Mouse (Mus musculus) embryonic stem cell, embryonic (primary cell): ENCODE results near the gene Casp2.

ENCODE experiments used
- CTCF ChIA-PET, 4 experiments: fragments of 300-600 bp in 2 of 4; fragments of 350-600 bp in 2 of 4; sonication (Branson Sonifier 250); formaldehyde crosslinking; loops; one replicate each; lab custom pipeline; 2022; ENCODE audit warnings: inconsistent platforms in 2 of 4; lab: Charles Lee
- POLR2A ChIA-PET, 4 experiments: fragments of 300-600 bp in 2 of 4; fragments of 350-600 bp in 2 of 4; sonication (Branson Sonifier 250); formaldehyde crosslinking; loops; one replicate each; lab custom pipeline; 2022; ENCODE audit warnings: antibody characterized with exemption in 4 of 4, inconsistent platforms in 1 of 4; lab: Charles Lee

The Casp2 gene

GRCm38 (mm10) chr6:42261524-42262170 lies 3.1 kb upstream of the Casp2 start, which contains the start of gene Tmem139:
Gene Tmem139, plus strand, starts transcription at chr6:42261970.
- CTCF ChIA-PET = no interaction called here

GRCm38 (mm10) chr6:42265391-42266330 lies 876 bp downstream of the Casp2 start:
- POLR2A ChIA-PET = interaction anchor here in 2 of 4 experiments (0.6 to 3.1 kb wide), 18 partner anchors 9 to 1400 kb away, joined by 3 to 13 read pairs (median 3); partner anchors contain the start of genes Gstk1 (in 2 of the 2), Clcn1 (in 1 of the 2), Tpk1 (in 1 of the 2) and Zyx (in 1 of the 2)
- CTCF ChIA-PET = interaction anchor here in 2 of 4 experiments (0.8 to 1.3 kb wide), 2 partner anchors 20 to 661 kb away, joined by 3 to 4 read pairs; partner anchors contain the start of genes Ephb6 (in 1 of the 2) and Gstk1 (in 1 of the 2)

More at GRCm38 (mm10) chr6:42261524-42262170, 3.1 kb upstream of the Casp2 start, which contains the start of gene Tmem139:
- POLR2A ChIA-PET = interaction anchor here in 1 of 4 experiments (0.6 kb wide), 1 partner anchor 9 kb away, joined by 3 read pairs; no protein-coding TSS in a partner anchor

DNA sequence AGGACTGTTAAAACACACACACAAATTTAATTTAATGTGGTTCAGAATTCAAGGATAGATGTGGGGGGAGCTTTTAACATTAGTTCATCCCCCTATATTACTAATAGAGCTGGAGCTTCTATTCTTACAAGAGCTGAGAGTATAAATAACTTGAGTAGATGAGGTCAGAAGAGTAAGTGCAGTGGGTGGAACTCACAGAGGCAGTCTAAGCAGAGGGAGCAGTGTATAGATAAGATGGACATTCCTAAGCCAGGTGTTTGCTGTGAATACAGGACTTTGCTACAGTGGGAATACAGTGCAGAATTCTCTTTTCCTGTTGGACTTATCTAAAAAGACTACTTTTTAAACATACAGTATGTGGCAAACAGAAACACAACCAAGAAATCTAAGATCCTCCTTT lies 6.0 kb downstream of the Casp2 start:
- POLR2A ChIA-PET = interaction anchor here in 2 of 4 experiments (0.9 to 7.2 kb wide), 3 partner anchors 12 to 24 kb away, joined by 4 to 63 read pairs (median 4); partner anchors contain the start of gene Clcn1 (in 1 of the 2)
- CTCF ChIA-PET = no interaction called here

- ChIA-PET POLR2A (interaction anchor here in 2 of 4 experiments (1.2 to 7.2 kb wide), 5 partner anchors 8 to 62 kb away, joined by 3 to 63 read pairs (median 4); partner anchors contain the start of genes Clcn1 (in 2 of the 2) and Casp2 (in 1 of the 2)), CTCF (no interaction called here)
Observed at GRCm38 (mm10) chr6:42276151-42276550, 11.4 kb downstream of the Casp2 start.

GRCm38 (mm10) chr6:42282865-42283528 lies 18.2 kb downstream of the Casp2 start:
- CTCF ChIA-PET = interaction anchor here in 3 of 4 experiments (0.5 to 0.9 kb wide), 4 partner anchors 42 to 426 kb away, joined by 3 to 6 read pairs (median 3); partner anchors contain the start of gene Fam131b (in 1 of the 3)
- POLR2A ChIA-PET = interaction anchor here in 2 of 4 experiments (0.7 to 6.1 kb wide), 13 partner anchors 8 to 66 kb away, joined by 3 to 63 read pairs (median 3); partner anchors contain the start of genes Casp2 (in 1 of the 2) and Zyx (in 1 of the 2)

- ChIA-PET POLR2A (interaction anchor here in 3 of 4 experiments (0.7 to 6.1 kb wide), 9 partner anchors 8 to 864 kb away, joined by 3 to 63 read pairs (median 4); partner anchors contain the start of gene Casp2 (in 1 of the 3)), CTCF (interaction anchor here in 1 of 4 experiments (0.7 kb wide), 1 partner anchor 62 kb away, joined by 14 read pairs; no protein-coding TSS in a partner anchor)
Observed at GRCm38 (mm10) chr6:42286448-42286847, 21.7 kb downstream of the Casp2 start, which contains the start of gene Clcn1. Gene Clcn1, plus strand, starts transcription at chr6:42286685.

GRCm38 (mm10) chr6:42287562-42287961 lies 22.8 kb downstream of the Casp2 start:
- ChIA-PET CTCF (interaction anchor here in 1 of 4 experiments (0.7 kb wide), 1 partner anchor 37 kb away, joined by 4 read pairs; the partner anchor contains the start of gene Fam131b), POLR2A (interaction anchor here in 2 of 4 experiments (0.9 to 6.1 kb wide), 5 partner anchors 9 to 23 kb away, joined by 3 to 63 read pairs (median 4); partner anchors contain the start of gene Casp2 (in 1 of the 2))

DNA sequence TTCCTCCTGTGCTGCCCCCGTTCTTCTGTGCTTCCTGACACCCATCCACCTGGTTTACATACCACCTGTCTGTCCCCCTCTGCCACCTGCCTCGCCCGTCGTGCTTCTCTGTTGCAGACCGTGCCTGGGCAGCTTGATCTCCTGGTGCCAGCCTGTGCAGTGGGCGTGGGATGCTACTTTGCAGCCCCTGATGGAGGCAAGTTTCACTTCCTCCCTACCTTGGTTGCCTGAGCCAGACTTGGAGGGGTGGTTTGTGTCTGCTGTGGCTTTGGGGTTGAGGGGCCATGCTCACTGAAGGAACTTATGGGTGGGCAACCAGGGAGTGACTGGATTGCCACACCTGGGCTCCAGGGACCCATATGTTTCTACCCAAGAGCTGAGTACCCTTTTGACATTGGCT lies 28.5 kb downstream of the Casp2 start:
- ChIA-PET POLR2A (interaction anchor here in 1 of 4 experiments (1.4 kb wide), 1 partner anchor 16 kb away, joined by 3 read pairs; no protein-coding TSS in a partner anchor), CTCF (no interaction called here)

DNA sequence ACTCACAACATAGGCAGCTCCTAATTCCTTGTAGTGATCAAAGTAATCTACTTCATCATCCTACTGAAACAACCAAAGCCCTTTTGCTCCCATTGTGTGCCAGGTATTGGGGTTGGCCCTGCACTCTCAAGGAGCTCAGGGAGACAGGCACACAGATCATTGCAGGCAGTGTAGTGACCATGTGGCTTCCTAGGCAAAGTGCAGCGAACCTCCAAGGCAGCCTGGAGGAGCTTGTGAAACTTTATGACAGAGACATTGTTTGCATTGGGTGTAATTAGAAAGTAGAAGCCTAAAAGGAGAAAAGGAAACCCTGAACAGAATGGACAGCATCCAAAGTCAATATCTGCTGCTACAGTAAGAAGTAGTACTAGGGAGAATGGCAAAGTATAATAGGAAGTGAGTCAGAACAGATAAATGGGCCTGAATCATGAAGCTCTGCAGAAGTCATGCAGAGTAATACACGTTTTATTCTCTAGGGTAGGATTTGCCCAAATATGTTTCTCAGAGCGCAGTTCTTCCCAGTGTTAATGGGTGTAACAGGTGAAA lies 30.8 kb downstream of the Casp2 start:
- CTCF ChIA-PET = no interaction called here
- POLR2A ChIA-PET = interaction anchor here in 1 of 4 experiments (1.2 kb wide), 2 partner anchors 9 to 24 kb away, joined by 3 to 4 read pairs; partner anchors contain the start of gene Clcn1

GRCm38 (mm10) chr6:42299362-42299761 lies 34.6 kb downstream of the Casp2 start:
- CTCF ChIA-PET = interaction anchor here in 2 of 4 experiments (1.2 to 2.0 kb wide), 2 partner anchors 25 to 26 kb away, joined by 4 read pairs; partner anchors contain the start of gene Fam131b (in 1 of the 2)
- POLR2A ChIA-PET = interaction anchor here in 2 of 4 experiments (0.9 to 2.9 kb wide), 9 partner anchors 9 to 72 kb away, joined by 3 to 6 read pairs (median 3); partner anchors contain the start of gene Casp2 (in 1 of the 2)

GRCm38 (mm10) chr6:42309816-42310378 lies 45.1 kb downstream of the Casp2 start:
- ChIA-PET POLR2A (interaction anchor here in 2 of 4 experiments (0.8 to 1.5 kb wide), 4 partner anchors 14 to 42 kb away, joined by 3 to 5 read pairs (median 4); partner anchors contain the start of gene Fam131b (in 1 of the 2)), CTCF (interaction anchor here in 3 of 4 experiments (0.5 to 2.4 kb wide), 4 partner anchors 15 to 1765 kb away, joined by 3 to 6 read pairs (median 6); partner anchors contain the start of gene Fam131b (in 2 of the 3))

DNA sequence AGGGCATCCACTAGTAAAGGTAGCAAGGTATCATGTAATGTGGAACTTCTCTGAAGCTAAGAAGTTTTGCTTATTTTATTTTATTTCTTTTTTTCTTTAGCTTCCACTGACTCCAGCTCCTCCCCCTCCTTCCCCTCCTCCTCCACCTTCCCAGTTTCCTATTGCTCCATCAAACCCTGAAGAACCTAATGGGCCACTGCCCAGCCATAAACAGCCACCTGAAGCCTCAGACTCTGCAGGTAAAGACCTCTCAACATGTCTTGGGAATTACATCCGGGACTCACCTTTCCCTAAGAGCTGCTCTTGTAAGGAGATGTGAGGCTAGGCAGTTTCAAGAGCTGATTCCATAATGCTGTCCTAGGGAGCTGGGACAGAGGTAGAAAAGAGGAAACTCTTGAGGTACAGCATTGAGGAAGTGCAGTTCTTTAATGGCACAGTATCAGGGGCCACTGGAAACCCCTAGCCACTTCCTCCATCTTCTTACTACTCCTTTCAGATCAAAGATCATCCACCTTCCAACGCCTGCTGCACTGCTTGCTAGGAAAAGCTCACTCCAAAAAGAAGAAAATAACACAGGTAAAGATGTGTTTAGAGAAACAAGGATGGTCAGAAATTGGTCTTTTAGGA lies 45.8 kb downstream of the Casp2 start:
- ChIA-PET POLR2A (interaction anchor here in 2 of 4 experiments (0.8 to 1.6 kb wide), 4 partner anchors 14 to 42 kb away, joined by 3 to 5 read pairs (median 4); partner anchors contain the start of gene Fam131b (in 1 of the 2)), CTCF (interaction anchor here in 3 of 4 experiments (0.5 to 2.4 kb wide), 4 partner anchors 14 to 1765 kb away, joined by 3 to 6 read pairs (median 6); partner anchors contain the start of gene Fam131b (in 2 of the 3))

- ChIA-PET CTCF (interaction anchor here in 1 of 4 experiments (1.1 kb wide), 1 partner anchor 31 kb away, joined by 4 read pairs; the partner anchor contains the start of gene Zyx), POLR2A (interaction anchor here in 3 of 4 experiments (0.5 to 1.1 kb wide), 4 partner anchors 10 to 60 kb away, joined by 3 to 4 read pairs (median 4); partner anchors contain the start of gene Zyx (in 1 of the 3))
Observed at GRCm38 (mm10) chr6:42318293-42318692, 53.5 kb downstream of the Casp2 start.

DNA sequence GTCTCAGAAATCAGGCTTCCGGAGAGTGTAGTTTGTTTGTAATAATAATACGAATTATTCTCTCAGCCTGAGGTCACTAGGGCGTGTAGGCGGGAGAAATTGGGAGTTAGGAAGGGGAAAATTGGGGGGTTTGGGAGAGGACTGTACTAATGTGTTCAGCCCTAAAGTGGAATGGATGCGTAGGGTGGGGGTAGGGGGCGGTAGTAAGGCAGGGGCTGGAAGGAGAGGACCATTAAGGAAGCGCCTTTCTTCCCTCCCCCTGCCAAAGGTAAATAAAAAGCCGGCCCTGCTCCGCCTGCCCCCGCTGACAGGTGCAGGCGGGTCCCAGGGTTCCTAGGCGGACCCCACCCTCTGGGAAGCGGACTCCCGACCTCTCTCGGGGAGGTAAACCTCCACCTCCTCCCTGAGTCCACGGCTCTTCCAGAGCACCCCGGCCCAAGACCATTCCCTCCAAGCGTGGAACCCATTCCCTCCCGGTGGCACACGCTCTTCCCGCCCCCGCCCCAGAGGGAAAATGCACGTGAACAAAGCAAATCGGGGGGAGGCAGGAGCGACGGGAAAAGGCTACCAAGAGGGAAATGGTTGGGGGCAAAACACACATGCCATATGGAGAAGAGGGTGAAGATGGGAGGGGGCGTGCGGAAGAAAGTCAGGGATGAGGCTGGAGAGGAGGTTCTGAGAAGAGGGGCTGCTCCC lies 58.7 kb downstream of the Casp2 start:
- POLR2A ChIA-PET = interaction anchor here in 3 of 4 experiments (0.7 to 2.0 kb wide), 5 partner anchors 14 to 408 kb away, joined by 3 to 5 read pairs (median 4); partner anchors contain the start of gene Zyx (in 1 of the 3)
- CTCF ChIA-PET = interaction anchor here in 3 of 4 experiments (0.7 to 2.1 kb wide), 5 partner anchors 14 to 260 kb away, joined by 3 to 18 read pairs (median 5); partner anchors contain the start of gene Zyx (in 1 of the 3)
